ENCODE assay signal across 15 mouse cellular contexts in the genomic region with DNA sequence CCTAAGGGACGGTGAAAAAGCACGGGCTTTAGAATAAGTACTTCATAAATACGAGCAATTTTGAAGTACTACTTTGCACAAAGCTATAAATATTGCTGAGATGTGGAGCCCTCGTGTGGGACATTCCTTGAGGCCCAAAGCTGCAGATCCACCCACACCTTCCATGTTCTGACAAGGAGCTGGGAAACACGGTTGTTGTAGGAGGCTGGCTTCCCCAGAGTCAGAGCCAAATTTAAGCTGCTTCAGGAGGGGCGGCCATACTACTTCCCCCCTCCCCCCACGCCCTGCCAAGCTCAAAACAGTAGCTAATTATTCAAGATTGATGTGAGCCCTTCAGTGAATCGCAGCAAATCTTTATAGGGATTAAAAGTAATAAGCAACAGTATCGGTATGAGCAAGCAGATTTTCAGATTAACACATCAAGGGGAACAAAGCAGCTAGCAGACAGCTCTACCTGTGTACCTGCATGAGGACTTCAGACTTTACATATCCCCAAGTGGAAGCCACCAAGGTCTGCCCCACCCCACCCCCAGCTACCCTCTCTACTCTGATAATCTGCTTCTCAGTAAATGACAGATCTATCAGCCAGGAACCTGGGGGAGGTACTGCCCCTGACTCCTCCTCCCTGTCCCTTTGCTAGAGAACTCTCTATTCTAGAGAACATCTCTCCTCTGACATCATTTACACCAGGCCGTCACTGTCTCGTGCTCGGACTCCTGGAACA.
DNase-seq lines count a peak whose midpoint lies in the region; ATAC-seq lines count a peak whose summit lies in the region.
"Had no signal": no experiment of that assay in that cellular context is flagged by ENCODE, and none has a peak within 500 bp of the region (broad histone marks: within the 10 kb centered on the region; RNA-seq: fewer than 3 reads in every experiment).

No protein-coding gene starts in this region.

- no peaks in the 10 kb centered on the region for H3K9me3 ChIP-seq in midbrain, embryonic 11.5 days (ENCODE audit: control insufficient read depth, low read length)
- no peaks in the 10 kb centered on the region for H3K9me3 ChIP-seq in midbrain, embryonic 10.5 days (replicated peaks)
- no peaks in the 10 kb centered on the region for H3K9me3 ChIP-seq in midbrain, embryonic 12.5 days
- H3K9me3 ChIP-seq: embryonic facial prominence, embryonic 12.5 days; limb, embryonic 15.5 days had no signal

- no peak overlapping the region for H3K9ac ChIP-seq in midbrain, embryonic 11.5 days (ENCODE audit: low read length)
- no peak overlapping the region for H3K9ac ChIP-seq in midbrain, embryonic 12.5 days (replicated peaks)
- H3K9ac ChIP-seq: embryonic facial prominence, embryonic 12.5 days; limb, embryonic 15.5 days had no signal

- peak; percentile 91 for ATAC-seq in frontal cortex, adult (ENCODE audit: low TSS enrichment)
- ATAC-seq in midbrain, embryonic 11.5 days (ENCODE audit: low FRiP score), result peak; percentile 33; the same call in 1 of the 2 replicates
- ATAC-seq in midbrain, embryonic 12.5 days (ENCODE audit: low FRiP score, low read depth), result peak; percentile 45; the same call in 1 of the 2 replicates

- no peaks in the 10 kb centered on the region for H3K27me3 ChIP-seq in midbrain, embryonic 11.5 days (ENCODE audit: control insufficient read depth, insufficient read depth, low read length)
- H3K27me3 ChIP-seq in midbrain, embryonic 10.5 days (ENCODE audit: low read depth, poor library complexity, severe bottlenecking), result no peaks in the 10 kb centered on the region
- H3K27me3 ChIP-seq in midbrain, embryonic 12.5 days, result no peaks in the 10 kb centered on the region
- H3K27me3 ChIP-seq: embryonic facial prominence, embryonic 12.5 days; limb, embryonic 15.5 days had no signal

- H3K36me3 ChIP-seq in midbrain, embryonic 11.5 days (ENCODE audit: control insufficient read depth, insufficient read depth, low read length), result no peaks in the 10 kb centered on the region
- H3K36me3 ChIP-seq in midbrain, embryonic 10.5 days, result peaks cover 20% of the 10 kb centered on the region
- no peaks in the 10 kb centered on the region for H3K36me3 ChIP-seq in midbrain, embryonic 12.5 days
- H3K36me3 ChIP-seq: limb, embryonic 15.5 days had no signal

- peaks cover 26% of the 10 kb centered on the region for H3K4me1 ChIP-seq in midbrain, embryonic 11.5 days (ENCODE audit: control insufficient read depth, insufficient read depth, low read length)
- peaks cover 53% of the 10 kb centered on the region for H3K4me1 ChIP-seq in midbrain, embryonic 10.5 days
- H3K4me1 ChIP-seq in midbrain, embryonic 12.5 days, result peaks cover 62% of the 10 kb centered on the region

- DNase-seq in frontal cortex, postnatal 10 days (ENCODE audit: low spot score in 2 of 2), result no peak
- DNase-seq in midbrain, embryonic 11.5 days (ENCODE audit: low spot score, missing footprints), result no peak
- DNase-seq in midbrain, embryonic 10.5 days (ENCODE audit: low spot score), result no peak
- peak; percentile 70 for DNase-seq in telencephalon, adult 2 months (ENCODE audit: low read depth, low spot score)
- no peak for DNase-seq in embryo, embryonic 9.5 days (ENCODE audit: extremely low spot score)
- DNase-seq in kidney, postnatal 10 days, result no peak
- DNase-seq: adrenal gland, postnatal 10 days; cerebellum, adult 18-20 months; gastrocnemius, adult 2 months; lung, postnatal 10 days; thymus, postnatal 14 days had no signal

- H3K4me2 ChIP-seq in midbrain, embryonic 11.5 days, result no peak overlapping the region
- H3K4me2 ChIP-seq in midbrain, embryonic 12.5 days (replicated peaks), result no peak overlapping the region
- H3K4me2 ChIP-seq: embryonic facial prominence, embryonic 12.5 days; limb, embryonic 15.5 days had no signal

- 64% methylated on average over 12 of the region's 12 CpGs for WGBS in midbrain, embryonic 11.5 days
- WGBS in midbrain, embryonic 10.5 days, result 63% methylated on average over 12 of the region's 12 CpGs
- 55% methylated on average over 12 of the region's 12 CpGs for WGBS in midbrain, embryonic 12.5 days

- H3K4me3 ChIP-seq in midbrain, embryonic 11.5 days (ENCODE audit: low read depth, low read length), result no peak overlapping the region
- no peak overlapping the region for H3K4me3 ChIP-seq in midbrain, embryonic 10.5 days
- H3K4me3 ChIP-seq in midbrain, embryonic 12.5 days, result no peak overlapping the region
- H3K4me3 ChIP-seq: embryonic facial prominence, embryonic 12.5 days; gastrocnemius, adult 2 months; limb, embryonic 15.5 days had no signal

- H3K27ac ChIP-seq in midbrain, embryonic 11.5 days (ENCODE audit: low read depth, low read length), result no peak overlapping the region
- H3K27ac ChIP-seq in midbrain, embryonic 10.5 days (replicated peaks), result no peak overlapping the region
- H3K27ac ChIP-seq in midbrain, embryonic 12.5 days (replicated peaks), result no peak overlapping the region
- H3K27ac ChIP-seq: embryonic facial prominence, embryonic 12.5 days; gastrocnemius, adult 2 months; limb, embryonic 15.5 days had no signal

Comparison
In these comparisons a context has a peak if more than half of its experiments do, and no peak if none do; other contexts are left out.
1. ATAC-seq: peak in every context shown above with its lines; median percentile 91 in frontal cortex, adult; 45 in midbrain, embryonic 12.5 days; 33 in midbrain, embryonic 11.5 days.